Mouse (Mus musculus) embryonic facial prominence, embryonic 15.5 days (tissue): ENCODE measurements around the gene Khsrp. TPM values are rescaled to one million over a fixed set of nuclear protein-coding genes. Genes with fewer than 3 reads are reported as not detected.

Source experiments
- ATAC-seq: fragments of 200-750 bp; cut with Nextera tagmentation; 2 replicates; pipeline ENCODE4 v1.8.0; 2017; ENCODE audit warnings: low read depth, moderate TSS enrichment; ENCODE audit not compliant: insufficient number of reproducible peaks, low FRiP score, low TSS enrichment
- H3K27ac ChIP-seq: fragments of 300-500 bp; sonication (generic); replicated peaks from 2 replicates; pipeline ENCODE4 v1.5.1; 2015; ENCODE audit warnings: mild to moderate bottlenecking, inconsistent platforms
- H3K27me3 ChIP-seq: fragments of 300-500 bp; sonication (generic); 2 replicates; pipeline ENCODE4 v1.6.1; 2015; ENCODE audit warnings: inconsistent platforms
- H3K36me3 ChIP-seq: fragments of 300-500 bp; sonication (generic); 2 replicates; pipeline ENCODE4 v1.6.1; 2015; ENCODE audit warnings: mild to moderate bottlenecking, inconsistent platforms
- H3K4me1 ChIP-seq: fragments of 300-500 bp; sonication (generic); 2 replicates; pipeline ENCODE4 v1.6.1; 2015; ENCODE audit warnings: inconsistent platforms
- H3K4me2 ChIP-seq: fragments of 300-500 bp; sonication (generic); replicated peaks from 2 replicates; pipeline ENCODE4 v1.6.1; 2015; ENCODE audit warnings: mild to moderate bottlenecking, inconsistent platforms
- H3K4me3 ChIP-seq: fragments of 300-500 bp; sonication (generic); replicated peaks from 2 replicates; pipeline ENCODE4 v1.5.1; 2015; ENCODE audit warnings: mild to moderate bottlenecking, inconsistent platforms
- H3K9ac ChIP-seq: fragments of 300-500 bp; sonication (generic); 2 replicates; pipeline ENCODE4 v1.6.1; 2015; ENCODE audit warnings: inconsistent platforms
- H3K9me3 ChIP-seq: fragments of 300-500 bp; sonication (generic); replicated peaks from 2 replicates; pipeline ENCODE4 v1.6.1; 2016; ENCODE audit warnings: inconsistent platforms
- WGBS: fragments of 180-500 bp; shearing (Covaris S2); methylation state at CpG from one replicate; pipeline ENCODE4 v1.1.7; 2015; 5-methylcytosine and 5-hydroxymethylcytosine counted together
- polyA plus RNA-seq: library from polyadenylated mRNA; unstranded; fragments of >200 nt; fragmentation: Nextera tagmentation; extraction: Ambion mirVana; gene quantifications from 2 replicates; pipeline ENCODE4 v1.2.1, GENCODE M21; 2015

Gene Khsrp
- polyA plus RNA-seq, 1 experiment from 2014 or later = 41.4 TPM

GRCm38 (mm10) chr17:57029691-57030090 is 1.6 kb downstream of the Khsrp start:
- ATAC-seq = no peak
- Histone ChIP-seq H3K27ac (no peak overlapping the region), H3K9ac (peak overlapping the region; percentile 100), H3K36me3 (peaks cover 42% of the 10 kb centered on the region), H3K27me3 (no peaks in the 10 kb centered on the region), H3K4me1 (peaks cover 12% of the 10 kb centered on the region), H3K9me3 (no peaks in the 10 kb centered on the region), H3K4me2 (peak overlapping the region; percentile 68), H3K4me3 (peak overlapping the region; percentile 90)
- 43% methylated on average over 8 of the region's 8 CpGs for WGBS

GRCm38 (mm10) chr17:57027471-57027870 is 3.9 kb downstream of the Khsrp start:
- no peak overlapping the region for H3K4me3 ChIP-seq
- H3K27me3 ChIP-seq = no peaks in the 10 kb centered on the region
- no peak overlapping the region for H3K27ac ChIP-seq
- ATAC-seq = no peak
- peaks cover 12% of the 10 kb centered on the region for H3K4me1 ChIP-seq
- no peak overlapping the region for H3K9ac ChIP-seq
- H3K36me3 ChIP-seq = peaks cover 64% of the 10 kb centered on the region
- no peak overlapping the region for H3K4me2 ChIP-seq
- WGBS = 86% methylated on average over 4 of the region's 4 CpGs
- H3K9me3 ChIP-seq = no peaks in the 10 kb centered on the region

GRCm38 (mm10) chr17:57020960-57021359 is 10.4 kb downstream of the Khsrp start:
- no peak for ATAC-seq
- Histone ChIP-seq H3K9ac (no peak overlapping the region), H3K4me3 (no peak overlapping the region), H3K27me3 (no peaks in the 10 kb centered on the region), H3K27ac (no peak overlapping the region), H3K4me2 (no peak overlapping the region), H3K9me3 (no peaks in the 10 kb centered on the region), H3K4me1 (no peaks in the 10 kb centered on the region), H3K36me3 (peaks cover 65% of the 10 kb centered on the region)
- WGBS = 86% methylated on average over 5 of the region's 5 CpGs

- Histone ChIP-seq H3K27me3 (no peaks in the 10 kb centered on the region), H3K4me3 (no peak overlapping the region), H3K4me1 (no peaks in the 10 kb centered on the region), H3K27ac (no peak overlapping the region), H3K36me3 (peaks cover 52% of the 10 kb centered on the region), H3K4me2 (no peak overlapping the region), H3K9ac (no peak overlapping the region), H3K9me3 (no peaks in the 10 kb centered on the region)
- WGBS = 86% methylated on average over 2 of the region's 2 CpGs
- ATAC-seq = no peak
Observed at GRCm38 (mm10) chr17:57019693-57020092, 11.6 kb downstream of the Khsrp start.

- 68% methylated on average over 13 of the region's 13 CpGs for WGBS
- H3K9ac ChIP-seq = no peak overlapping the region
- no peak for ATAC-seq
- no peaks in the 10 kb centered on the region for H3K9me3 ChIP-seq
- no peaks in the 10 kb centered on the region for H3K27me3 ChIP-seq
- H3K36me3 ChIP-seq = peaks cover 16% of the 10 kb centered on the region
- H3K4me1 ChIP-seq = peaks cover 18% of the 10 kb centered on the region
- peak overlapping the region; percentile 79 for H3K4me2 ChIP-seq
- peak overlapping the region; percentile 80 for H3K4me3 ChIP-seq
- H3K27ac ChIP-seq = peak overlapping the region; percentile 98
Observed at GRCm38 (mm10) chr17:57012245-57012795, 19.0 kb downstream of the Khsrp start.

- ATAC-seq = peak; percentile 92
- Histone ChIP-seq H3K4me3 (peak within 1 kb of the TSS; percentile 80), H3K4me1 (peaks cover 21% of the 10 kb centered on the region), H3K9me3 (no peaks in the 10 kb centered on the region), H3K27ac (peak within 1 kb of the TSS; percentile 98), H3K36me3 (peaks cover 24% of the 10 kb centered on the region), H3K9ac (peak within 1 kb of the TSS; percentile 81), H3K4me2 (peak within 1 kb of the TSS; percentile 85), H3K27me3 (no peaks in the 10 kb centered on the region)
- under 1% methylated on average over 51 of the region's 51 CpGs for WGBS
Observed at GRCm38 (mm10) chr17:57011236-57012141, 19.8 kb downstream of the Khsrp start, which contains the start of the genes Gtf2f1 and Gm17949. Gtf2f1 (minus strand) TSS chr17:57011288. Gm17949 (plus strand) TSS chr17:57011469.

GRCm38 (mm10) chr17:57010911-57011235 is 20.4 kb downstream of the Khsrp start:
- Histone ChIP-seq H3K27me3 (no peaks in the 10 kb centered on the region), H3K4me2 (peak overlapping the region; percentile 85), H3K4me1 (peaks cover 21% of the 10 kb centered on the region), H3K4me3 (peak overlapping the region; percentile 80), H3K9ac (peak overlapping the region; percentile 81), H3K9me3 (no peaks in the 10 kb centered on the region), H3K36me3 (peaks cover 30% of the 10 kb centered on the region), H3K27ac (peak overlapping the region; percentile 86)
- under 1% methylated on average over 19 of the region's 19 CpGs for WGBS
- ATAC-seq = no peak

- 88% methylated on average over 13 of the region's 13 CpGs for WGBS
- no peaks in the 10 kb centered on the region for H3K27me3 ChIP-seq
- peaks cover 18% of the 10 kb centered on the region for H3K4me1 ChIP-seq
- no peaks in the 10 kb centered on the region for H3K9me3 ChIP-seq
- 0 out of 2 replicates have a peak overlapping the region, but pooled peaks have one; percentile 44 for H3K27ac ChIP-seq
- ATAC-seq = no peak
- H3K4me2 ChIP-seq = no peak overlapping the region
- H3K36me3 ChIP-seq = peaks cover 62% of the 10 kb centered on the region
- no peak overlapping the region for H3K4me3 ChIP-seq
- no peak overlapping the region for H3K9ac ChIP-seq
Observed at GRCm38 (mm10) chr17:57007137-57007905, 24.0 kb downstream of the Khsrp start.

GRCm38 (mm10) chr17:57003994-57004393 is 27.3 kb downstream of the Khsrp start:
- no peaks in the 10 kb centered on the region for H3K9me3 ChIP-seq
- H3K4me1 ChIP-seq = peaks cover 4% of the 10 kb centered on the region; the same call in 1 of the 2 replicates
- no peak overlapping the region for H3K9ac ChIP-seq
- no peak overlapping the region for H3K27ac ChIP-seq
- peaks cover 81% of the 10 kb centered on the region for H3K36me3 ChIP-seq
- 87% methylated on average over 7 of the region's 7 CpGs for WGBS
- ATAC-seq = no peak
- no peak overlapping the region for H3K4me2 ChIP-seq
- H3K27me3 ChIP-seq = no peaks in the 10 kb centered on the region
- no peak overlapping the region for H3K4me3 ChIP-seq

GRCm38 (mm10) chr17:57001228-57001627 is 30.1 kb downstream of the Khsrp start:
- Histone ChIP-seq H3K27ac (no peak overlapping the region), H3K4me3 (no peak overlapping the region), H3K4me1 (peaks cover 17% of the 10 kb centered on the region), H3K9ac (no peak overlapping the region), H3K36me3 (peaks cover 64% of the 10 kb centered on the region), H3K27me3 (no peaks in the 10 kb centered on the region), H3K9me3 (no peaks in the 10 kb centered on the region), H3K4me2 (no peak overlapping the region)
- 73% methylated on average over 8 of the region's 8 CpGs for WGBS
- no peak for ATAC-seq
